Mouse (Mus musculus): ENCODE data around the gene Lnx2. TPM values are rescaled to one million over a fixed set of nuclear protein-coding genes. Genes with fewer than 3 reads are reported as not detected.

The Lnx2 gene
- total and polyA plus RNA-seq, 2 experiments from 2014 or later: 5.6 to 10.0 TPM

DNA sequence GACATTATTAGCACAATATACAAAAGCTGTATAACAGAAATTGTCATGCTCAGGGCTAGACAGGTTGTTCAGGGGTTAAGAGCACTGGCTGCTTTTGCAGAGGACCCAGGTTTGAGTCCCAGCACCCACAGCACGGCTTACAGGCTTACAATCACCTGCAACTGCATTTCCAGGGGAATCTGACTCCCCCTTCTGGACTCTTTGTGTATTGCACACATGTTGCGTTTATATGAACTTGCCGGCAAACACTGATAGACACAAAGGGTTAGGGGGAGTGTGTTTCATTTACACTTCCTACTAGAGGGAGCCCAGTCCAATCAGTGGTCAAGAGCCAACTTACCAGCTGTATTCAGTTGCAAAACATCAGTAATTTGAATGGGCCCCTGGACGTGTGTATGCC lies 75.1 kb downstream of the Lnx2 start:
- H3K4me1 ChIP-seq (ENCODE audit: insufficient read depth): no peaks in the 10 kb centered on the region
- H3K27me3 ChIP-seq (ENCODE audit: insufficient read depth, low read length): no peaks in the 10 kb centered on the region
- H3K36me3 ChIP-seq (ENCODE audit: insufficient read depth): no peaks in the 10 kb centered on the region
- no peaks in the 10 kb centered on the region for H3K9me3 ChIP-seq (ENCODE audit: low read length)
- DNase-seq: no peak
- 85% methylated on average over 4 of the region's 4 CpGs for WGBS
- H3K4me2 ChIP-seq (ENCODE audit: low read depth): no peak overlapping the region
- H3K9ac ChIP-seq: no peak overlapping the region
- H3K27ac ChIP-seq (ENCODE audit: low read depth, low read length): no peak overlapping the region
- no peak for ATAC-seq
- TF ChIP-seq CTCF (IDR thresholded peaks at IDR 0.05; ENCODE audit: low read depth): no peak
- H3K4me3 ChIP-seq (ENCODE audit: low read depth, low read length): no peak overlapping the region

DNA sequence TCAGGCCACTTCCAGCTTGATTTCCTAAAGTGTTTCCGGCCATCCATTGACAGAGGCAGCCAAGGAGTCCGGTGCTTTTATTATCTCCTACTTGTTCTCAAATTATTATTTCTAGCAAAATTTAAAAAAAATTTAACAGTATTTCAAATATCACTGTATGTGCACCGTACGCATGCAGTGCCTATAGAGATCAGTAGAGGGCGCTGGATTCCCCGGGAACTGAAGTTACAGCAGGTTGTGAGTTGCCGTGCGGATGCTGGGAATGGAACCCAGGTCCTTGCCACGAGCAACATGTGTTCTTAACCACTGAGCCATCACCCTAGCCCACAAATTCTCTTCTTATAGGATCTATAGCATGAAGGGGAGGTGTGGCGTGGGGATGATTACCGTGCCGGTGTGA lies 77.6 kb downstream of the Lnx2 start:
- ATAC-seq (no peak), DNase-seq (no peak)
- Histone ChIP-seq H3K27ac (ENCODE audit: low read depth, low read length) (no peak overlapping the region), H3K27me3 (ENCODE audit: insufficient read depth, low read length) (no peaks in the 10 kb centered on the region; the same call in 1 of the 2 replicates), H3K4me2 (ENCODE audit: low read depth) (no peak overlapping the region), H3K4me3 (ENCODE audit: low read depth, low read length) (no peak overlapping the region), H3K36me3 (ENCODE audit: insufficient read depth) (no peaks in the 10 kb centered on the region), H3K4me1 (ENCODE audit: insufficient read depth) (no peaks in the 10 kb centered on the region), H3K9me3 (ENCODE audit: low read length) (no peaks in the 10 kb centered on the region), H3K9ac (no peak overlapping the region)
- TF ChIP-seq CTCF (IDR thresholded peaks at IDR 0.05; ENCODE audit: low read depth): no peak
- 94% methylated on average over 12 of the region's 12 CpGs for WGBS

DNA sequence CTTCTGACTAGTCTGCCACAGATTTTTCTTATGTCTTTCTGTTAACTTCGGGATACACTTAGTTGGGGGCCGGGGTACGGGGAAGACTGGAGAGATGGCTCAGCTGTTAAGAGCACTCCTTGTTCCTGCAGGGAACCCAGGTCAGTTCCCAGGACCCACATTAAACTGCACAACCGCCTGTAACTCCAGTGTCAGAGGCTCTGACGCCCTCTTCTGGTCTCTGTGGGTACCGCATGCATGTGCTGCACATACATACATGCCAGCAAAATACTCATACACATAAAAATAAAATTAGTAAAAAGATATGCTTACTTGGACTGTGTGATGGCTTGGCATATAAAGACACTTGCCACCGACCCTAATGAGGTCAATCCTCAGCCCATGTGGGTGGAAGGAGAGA lies 79.6 kb downstream of the Lnx2 start:
- no peak overlapping the region for H3K4me3 ChIP-seq (ENCODE audit: low read depth, low read length)
- H3K36me3 ChIP-seq (ENCODE audit: insufficient read depth): no peaks in the 10 kb centered on the region
- ATAC-seq (no peak), DNase-seq (no peak)
- no peaks in the 10 kb centered on the region for H3K4me1 ChIP-seq (ENCODE audit: insufficient read depth)
- no peaks in the 10 kb centered on the region; the same call in 1 of the 2 replicates for H3K27me3 ChIP-seq (ENCODE audit: insufficient read depth, low read length)
- H3K9me3 ChIP-seq (ENCODE audit: low read length): no peaks in the 10 kb centered on the region
- no peak for TF ChIP-seq CTCF (IDR thresholded peaks at IDR 0.05; ENCODE audit: low read depth)
- H3K27ac ChIP-seq (ENCODE audit: low read depth, low read length): no peak overlapping the region
- WGBS: 86% methylated on average over 7 of the region's 7 CpGs
- H3K9ac ChIP-seq: no peak overlapping the region
- no peak overlapping the region for H3K4me2 ChIP-seq (ENCODE audit: low read depth)

DNA sequence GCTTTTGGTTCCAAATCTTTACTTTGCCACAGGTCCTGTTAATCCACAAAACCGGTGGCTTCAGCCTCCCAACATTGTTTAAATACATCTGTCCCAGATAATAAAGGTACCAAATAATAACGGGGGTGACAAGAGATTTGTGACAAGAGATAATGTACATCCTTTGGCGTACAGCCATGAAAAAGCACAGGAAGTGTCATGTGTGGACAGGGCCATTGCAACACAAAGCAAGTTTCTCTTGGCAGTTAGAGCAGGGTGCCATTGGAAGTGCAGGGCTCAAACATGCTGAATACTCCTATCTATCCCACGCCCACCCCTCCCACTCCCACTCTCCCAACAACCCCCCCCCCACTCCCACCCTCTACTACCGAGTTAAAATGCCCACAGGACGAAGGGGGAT lies 81.4 kb downstream of the Lnx2 start:
- Histone ChIP-seq H3K4me3 (ENCODE audit: low read depth, low read length) (no peak overlapping the region), H3K9me3 (ENCODE audit: low read length) (no peaks in the 10 kb centered on the region), H3K4me2 (ENCODE audit: low read depth) (no peak overlapping the region), H3K27ac (ENCODE audit: low read depth, low read length) (no peak overlapping the region), H3K36me3 (ENCODE audit: insufficient read depth) (no peaks in the 10 kb centered on the region), H3K9ac (no peak overlapping the region), H3K27me3 (ENCODE audit: insufficient read depth, low read length) (no peaks in the 10 kb centered on the region; the same call in 1 of the 2 replicates), H3K4me1 (ENCODE audit: insufficient read depth) (no peaks in the 10 kb centered on the region)
- 61% methylated on average over 6 of the region's 6 CpGs for WGBS
- TF ChIP-seq CTCF (IDR thresholded peaks at IDR 0.05; ENCODE audit: low read depth): no peak
- ATAC-seq (no peak), DNase-seq (no peak)

DNA sequence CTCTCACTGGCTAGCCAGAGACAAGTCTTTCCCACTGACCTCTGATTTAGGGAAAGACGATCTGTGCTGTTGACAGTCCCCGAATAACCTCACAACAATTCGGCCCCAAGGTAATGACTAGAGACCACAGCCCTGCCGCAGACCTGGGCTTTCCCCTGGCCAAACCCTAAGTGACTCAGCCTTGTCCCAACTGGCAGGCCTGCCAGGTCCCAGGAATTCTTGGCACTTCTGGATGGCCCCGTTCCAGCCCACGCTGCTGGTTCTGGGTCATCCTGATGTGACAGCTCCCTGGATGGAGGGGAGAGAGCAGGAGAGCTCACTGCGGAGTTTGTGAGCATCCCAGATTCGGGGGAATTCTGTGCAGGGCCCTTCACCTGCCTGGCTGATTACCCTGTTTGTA lies 82.9 kb downstream of the Lnx2 start:
- H3K9ac ChIP-seq: no peak overlapping the region
- no peaks in the 10 kb centered on the region for H3K9me3 ChIP-seq (ENCODE audit: low read length)
- ATAC-seq (no peak), DNase-seq (no peak)
- no peak overlapping the region for H3K27ac ChIP-seq (ENCODE audit: low read depth, low read length)
- WGBS: 63% methylated on average over 8 of the region's 8 CpGs
- no peak overlapping the region for H3K4me3 ChIP-seq (ENCODE audit: low read depth, low read length)
- H3K27me3 ChIP-seq (ENCODE audit: insufficient read depth, low read length): no peaks in the 10 kb centered on the region; the same call in 1 of the 2 replicates
- no peak for TF ChIP-seq CTCF (IDR thresholded peaks at IDR 0.05; ENCODE audit: low read depth)
- H3K36me3 ChIP-seq (ENCODE audit: insufficient read depth): no peaks in the 10 kb centered on the region
- no peak overlapping the region for H3K4me2 ChIP-seq (ENCODE audit: low read depth)
- H3K4me1 ChIP-seq (ENCODE audit: insufficient read depth): no peaks in the 10 kb centered on the region

DNA sequence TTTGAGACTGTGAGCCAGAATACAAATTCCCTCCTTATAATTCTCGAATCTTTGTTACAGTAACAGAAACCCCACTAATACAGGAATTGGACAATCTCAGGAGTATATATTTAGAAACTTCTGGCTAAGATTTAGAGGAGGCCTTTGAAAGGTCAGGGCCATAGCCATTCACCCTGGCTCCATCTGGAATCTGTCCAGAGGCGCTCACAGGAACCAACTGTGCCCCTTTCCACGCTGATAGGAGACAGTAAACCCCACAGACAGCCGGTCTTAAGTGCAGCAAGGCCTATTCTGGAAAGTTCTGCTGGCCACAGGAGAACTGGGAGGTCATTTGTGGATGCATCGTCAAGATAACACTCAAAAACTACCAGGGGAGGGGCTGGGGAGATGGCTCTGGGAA lies 87.3 kb downstream of the Lnx2 start:
- ATAC-seq (no peak), DNase-seq (no peak)
- TF ChIP-seq CTCF (IDR thresholded peaks at IDR 0.05; ENCODE audit: low read depth): no peak
- Histone ChIP-seq H3K9ac (no peak overlapping the region), H3K36me3 (ENCODE audit: insufficient read depth) (no peaks in the 10 kb centered on the region), H3K27ac (ENCODE audit: low read depth, low read length) (no peak overlapping the region), H3K9me3 (ENCODE audit: low read length) (no peaks in the 10 kb centered on the region), H3K4me1 (ENCODE audit: insufficient read depth) (peaks cover 4% of the 10 kb centered on the region; the same call in 1 of the 2 replicates), H3K4me3 (ENCODE audit: low read depth, low read length) (no peak overlapping the region), H3K27me3 (ENCODE audit: insufficient read depth, low read length) (no peaks in the 10 kb centered on the region; the same call in 1 of the 2 replicates), H3K4me2 (ENCODE audit: low read depth) (no peak overlapping the region)
- 82% methylated on average over 5 of the region's 5 CpGs for WGBS

DNA sequence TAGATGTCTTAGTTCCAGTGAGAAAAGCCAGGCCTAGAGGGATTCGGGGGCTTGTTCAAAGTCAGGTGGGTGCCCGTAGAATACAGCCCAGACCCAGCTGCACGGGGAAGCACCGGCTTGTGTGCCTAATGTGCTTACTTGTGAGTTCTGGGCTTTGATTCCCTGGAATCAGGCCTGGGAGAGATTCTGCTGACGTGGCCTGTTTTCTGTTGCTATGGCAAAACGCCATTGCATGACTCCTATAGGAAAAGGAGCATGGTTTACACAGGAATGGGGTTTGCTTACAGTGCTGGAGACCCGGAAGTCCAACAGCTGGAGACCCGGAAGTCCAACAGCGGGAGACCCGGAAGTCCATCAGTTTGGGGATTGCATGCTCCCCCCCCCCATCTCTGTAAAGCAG lies 88.8 kb downstream of the Lnx2 start:
- WGBS: 69% methylated on average over 10 of the region's 10 CpGs
- H3K4me2 ChIP-seq (ENCODE audit: low read depth): no peak overlapping the region
- peak; percentile 55 for DNase-seq

More for the DNA sequence above, 88.8 kb downstream of the Lnx2 start:
- no peaks in the 10 kb centered on the region for H3K9me3 ChIP-seq (ENCODE audit: low read length)
- H3K9ac ChIP-seq: no peak overlapping the region
- ATAC-seq: peak; percentile 54
- H3K27ac ChIP-seq (ENCODE audit: low read depth, low read length): no peak overlapping the region
- H3K4me3 ChIP-seq (ENCODE audit: low read depth, low read length): no peak overlapping the region
- H3K4me1 ChIP-seq (ENCODE audit: insufficient read depth): peaks cover 7% of the 10 kb centered on the region; the same call in 1 of the 2 replicates
- no peaks in the 10 kb centered on the region for H3K27me3 ChIP-seq (ENCODE audit: insufficient read depth, low read length)
- no peaks in the 10 kb centered on the region for H3K36me3 ChIP-seq (ENCODE audit: insufficient read depth)
- TF ChIP-seq CTCF (IDR thresholded peaks at IDR 0.05; ENCODE audit: low read depth): no peak
